Mouse (Mus musculus): ENCODE data around the gene Trpc4ap.

GRCm38 (mm10) chr2:155691336-155691722 lies 855 bp downstream of the Trpc4ap start:
- TF ChIP-seq CTCF (IDR thresholded peaks at IDR 0.05; ENCODE audit: borderline replicate concordance, insufficient read depth, low read depth, low read length) (no peak), POLR2A (IDR thresholded peaks at IDR 0.05; ENCODE audit: borderline replicate concordance, insufficient read depth, low read length) (no peak)
